Mouse (Mus musculus): ENCODE data around the gene Ak2.

Ak2 gene

DNA sequence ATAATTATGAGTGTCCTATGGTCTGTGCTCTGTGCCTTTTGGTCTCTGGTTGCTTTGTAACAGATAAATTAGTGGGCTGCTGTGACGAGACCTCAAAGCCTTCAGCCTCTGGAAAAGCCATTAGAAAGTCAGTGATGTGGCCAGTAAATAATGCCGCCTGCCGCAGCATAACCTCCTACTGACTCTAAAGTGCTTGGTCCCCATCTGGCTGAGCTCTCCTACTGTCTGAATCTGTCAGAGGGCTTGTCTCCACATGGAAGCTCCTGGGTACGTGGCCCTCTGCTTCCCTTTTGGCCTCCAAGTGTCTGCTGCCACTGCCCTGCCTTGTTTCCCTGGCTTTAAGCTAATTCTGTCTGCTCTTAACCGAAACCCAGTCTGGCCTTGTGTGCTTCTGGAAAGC is 17.8 kb downstream of the Ak2 start:
- DNase-seq (ENCODE audit: low read depth, low spot score): no peak

DNA sequence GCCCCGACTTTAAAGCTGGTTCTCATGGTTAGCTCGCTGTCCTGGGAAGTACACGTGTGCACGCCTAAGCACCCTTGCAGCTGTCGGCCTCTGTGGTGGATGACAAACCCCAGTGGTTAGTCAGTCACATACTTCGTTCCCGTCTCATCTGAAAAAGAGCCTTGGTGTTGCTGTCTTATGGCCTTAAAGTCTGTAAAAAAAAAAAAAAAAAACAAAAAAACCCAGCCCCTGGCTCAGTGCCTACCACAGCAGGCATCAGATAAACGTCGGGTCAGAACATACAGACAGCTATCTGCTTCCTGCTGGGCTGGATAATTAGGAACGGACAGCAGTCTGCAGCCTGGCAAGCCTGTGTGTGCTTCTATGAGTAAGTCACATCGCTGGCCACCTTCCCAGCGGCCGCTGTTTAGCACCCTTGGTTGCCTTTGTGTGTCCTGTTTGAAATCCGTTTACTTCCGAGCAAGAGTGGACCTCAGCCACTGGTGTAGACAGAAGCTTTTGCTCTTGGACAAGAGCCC is 19.9 kb downstream of the Ak2 start:
- DNase-seq (ENCODE audit: low read depth, low spot score): no peak

GRCm38 (mm10) chr4:129013151-129013864 is 21.6 kb downstream of the Ak2 start:
- no peak for DNase-seq (ENCODE audit: low read depth, low spot score)

DNA sequence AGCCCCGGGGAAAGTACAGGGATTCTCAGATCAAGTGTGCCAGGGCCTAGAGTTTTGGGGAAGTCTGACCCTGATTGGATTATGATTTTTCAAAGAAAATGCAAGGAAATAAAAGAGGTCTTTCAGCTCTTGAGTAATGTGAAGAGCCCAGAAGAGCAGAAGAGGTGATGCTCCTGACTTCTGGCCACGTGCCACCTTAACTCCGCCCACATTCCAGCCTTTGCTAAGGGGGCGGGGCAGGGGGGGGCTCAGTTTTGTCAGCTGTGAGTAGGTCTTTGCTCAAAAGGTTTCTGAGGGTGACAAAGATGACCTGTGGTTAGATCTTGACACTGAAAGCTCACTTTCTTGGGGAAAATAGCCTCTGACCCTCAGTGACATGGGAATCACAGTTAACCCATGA is 24.6 kb downstream of the Ak2 start:
- DNase-seq (ENCODE audit: low read depth, low spot score): no peak

DNA sequence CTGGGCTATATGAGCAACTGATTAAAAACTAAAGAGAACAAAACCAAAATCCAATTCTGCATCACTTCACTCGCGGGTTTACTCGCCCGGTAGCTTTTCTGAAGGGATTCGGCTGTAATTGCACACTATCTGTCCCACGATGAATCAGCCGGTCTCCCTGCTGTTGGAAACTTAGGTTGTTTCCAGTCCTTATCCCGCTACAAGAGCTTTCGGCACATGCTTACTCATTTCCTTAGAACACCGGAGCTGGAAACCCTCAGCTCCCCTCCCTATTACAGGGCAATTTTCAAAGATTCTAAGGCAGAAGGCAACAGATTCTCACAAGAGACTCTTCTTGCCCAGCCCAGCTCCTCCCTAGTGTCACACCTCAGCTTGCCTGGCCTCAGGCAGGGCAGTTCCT is 25.4 kb downstream of the Ak2 start:
- no peak for DNase-seq (ENCODE audit: low read depth, low spot score)

DNA sequence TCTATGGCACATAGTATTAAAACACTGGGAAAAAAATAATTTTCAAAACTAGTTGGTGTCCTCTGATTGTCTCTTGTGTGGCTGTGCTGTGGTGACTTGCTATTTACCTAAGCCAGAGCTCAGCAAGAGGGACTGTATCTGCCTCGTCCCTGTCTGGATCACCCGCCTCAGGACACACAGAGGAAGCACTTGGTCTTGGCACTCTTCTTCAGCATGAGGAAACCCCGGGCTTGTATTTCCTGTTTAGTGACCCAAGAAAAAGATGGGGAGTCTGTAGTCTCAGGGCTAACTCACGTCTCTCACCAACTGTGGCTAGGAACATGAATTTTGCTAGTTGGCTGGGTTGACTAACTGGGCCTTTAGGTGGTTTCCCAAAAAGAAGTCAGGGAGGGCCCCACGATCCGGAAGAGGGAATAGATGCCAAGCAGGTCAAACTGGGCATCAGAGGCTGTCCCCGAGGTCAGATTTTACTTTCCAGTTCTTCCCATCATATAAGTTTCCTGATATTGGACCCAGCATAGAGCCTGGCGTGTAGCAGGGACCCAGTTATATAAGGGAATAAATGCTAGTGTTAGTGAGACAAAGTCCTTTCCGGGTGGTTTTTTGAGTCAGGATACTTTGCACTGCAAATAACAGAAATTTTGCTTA is 27.2 kb downstream of the Ak2 start:
- no peak for DNase-seq (ENCODE audit: low read depth, low spot score)

GRCm38 (mm10) chr4:129019788-129020187 is 28.0 kb downstream of the Ak2 start:
- peak; percentile 62 for DNase-seq (ENCODE audit: low read depth, low spot score)

DNA sequence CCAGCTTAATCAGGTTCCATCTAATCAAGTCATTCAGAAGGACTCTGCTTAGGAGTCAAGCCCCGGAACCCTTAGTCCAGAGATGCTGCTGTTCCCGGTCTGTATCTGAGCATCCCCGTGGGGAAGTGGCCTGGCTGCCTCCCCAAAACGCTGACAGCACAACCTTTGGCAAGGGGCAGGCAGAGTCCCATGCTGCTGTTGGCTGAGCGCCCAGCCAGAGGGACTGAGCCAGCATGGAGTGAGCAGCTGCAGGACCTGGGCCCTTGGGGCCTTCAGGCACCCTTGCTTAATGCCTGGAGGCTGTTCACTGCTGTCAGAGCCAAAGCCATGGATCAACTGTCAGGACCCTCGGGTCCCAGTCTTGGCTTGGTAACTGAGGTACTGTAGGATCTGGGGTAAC is 28.7 kb downstream of the Ak2 start:
- no peak for DNase-seq (ENCODE audit: low read depth, low spot score)

DNA sequence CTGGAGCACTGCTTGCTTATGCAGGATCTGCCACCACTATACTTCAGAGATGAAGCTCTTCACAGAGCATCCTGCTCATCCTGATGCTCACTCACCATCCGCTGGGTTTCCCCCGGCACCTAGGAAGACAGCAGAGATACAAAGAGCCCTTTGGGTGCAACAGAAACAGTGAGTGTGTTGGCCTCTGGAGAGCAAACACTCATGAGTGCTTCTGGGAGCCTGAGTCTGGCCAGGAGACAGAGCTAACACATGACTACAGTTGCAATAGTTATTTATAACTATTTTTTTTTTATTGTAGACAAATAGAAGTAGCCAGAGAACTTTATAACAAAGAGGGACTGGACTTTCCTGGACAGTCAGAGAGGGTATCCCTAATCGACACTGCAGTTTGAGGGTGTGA is 29.7 kb downstream of the Ak2 start:
- DNase-seq (ENCODE audit: low read depth, low spot score): no peak

- no peak for DNase-seq (ENCODE audit: low read depth, low spot score)
Measured at GRCm38 (mm10) chr4:129021886-129022285, 30.1 kb downstream of the Ak2 start.

- no peak for DNase-seq (ENCODE audit: low read depth, low spot score)
Measured at GRCm38 (mm10) chr4:129023884-129024283, 32.1 kb downstream of the Ak2 start.

GRCm38 (mm10) chr4:129024775-129025174 is 33.0 kb downstream of the Ak2 start:
- DNase-seq (ENCODE audit: low read depth, low spot score): no peak

GRCm38 (mm10) chr4:129025707-129026106 is 33.9 kb downstream of the Ak2 start:
- DNase-seq (ENCODE audit: low read depth, low spot score): no peak

- DNase-seq (ENCODE audit: low read depth, low spot score): no peak
Measured at GRCm38 (mm10) chr4:129030746-129031145, 39.0 kb downstream of the Ak2 start.

- no peak for DNase-seq (ENCODE audit: low read depth, low spot score)
Measured at GRCm38 (mm10) chr4:129031408-129031965, 39.7 kb downstream of the Ak2 start.

DNA sequence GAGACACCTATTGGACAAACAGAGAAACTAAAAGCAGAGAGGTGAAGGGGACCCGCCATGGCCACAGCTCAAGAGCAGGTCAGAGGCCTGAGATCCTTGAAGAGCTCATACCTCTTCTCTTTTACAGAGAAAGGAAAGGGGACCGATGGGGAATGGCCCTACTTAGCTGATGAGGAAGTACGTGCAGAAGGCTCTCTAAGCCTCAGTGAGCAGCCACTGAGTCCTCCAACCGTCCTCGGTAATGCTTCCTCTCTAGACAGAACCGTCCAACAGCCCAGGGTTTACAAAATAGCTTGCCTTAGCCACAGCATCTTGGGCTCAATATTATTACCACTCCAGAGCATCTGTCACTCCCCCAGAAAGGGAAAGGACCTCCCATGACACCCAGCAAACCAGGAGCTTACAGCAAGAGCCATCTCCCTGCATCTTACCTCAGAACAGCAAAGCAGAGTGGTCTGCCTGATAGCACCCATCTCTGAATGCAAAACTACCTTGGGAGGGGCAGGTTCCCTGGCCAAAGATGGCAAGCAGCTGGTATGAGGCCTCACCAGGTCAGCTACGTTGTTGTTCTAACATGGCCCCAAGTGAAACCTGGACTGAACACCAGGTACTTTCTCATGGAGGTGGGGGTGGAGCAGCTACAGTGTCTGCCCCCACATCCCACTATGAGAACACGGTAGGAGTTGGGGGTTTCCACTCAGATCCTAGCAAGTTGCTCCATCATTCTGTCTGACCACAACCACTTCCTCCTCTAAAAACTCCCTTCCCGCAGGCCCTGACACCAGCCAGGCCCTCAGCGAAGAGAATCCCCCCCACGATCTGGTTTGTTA is 40.6 kb downstream of the Ak2 start:
- DNase-seq (ENCODE audit: low read depth, low spot score): no peak

- no peak for DNase-seq (ENCODE audit: low read depth, low spot score)
Measured at GRCm38 (mm10) chr4:129032963-129033951, 41.5 kb downstream of the Ak2 start.

- no peak for DNase-seq (ENCODE audit: low read depth, low spot score)
Measured at GRCm38 (mm10) chr4:129034224-129034623, 42.5 kb downstream of the Ak2 start.

DNA sequence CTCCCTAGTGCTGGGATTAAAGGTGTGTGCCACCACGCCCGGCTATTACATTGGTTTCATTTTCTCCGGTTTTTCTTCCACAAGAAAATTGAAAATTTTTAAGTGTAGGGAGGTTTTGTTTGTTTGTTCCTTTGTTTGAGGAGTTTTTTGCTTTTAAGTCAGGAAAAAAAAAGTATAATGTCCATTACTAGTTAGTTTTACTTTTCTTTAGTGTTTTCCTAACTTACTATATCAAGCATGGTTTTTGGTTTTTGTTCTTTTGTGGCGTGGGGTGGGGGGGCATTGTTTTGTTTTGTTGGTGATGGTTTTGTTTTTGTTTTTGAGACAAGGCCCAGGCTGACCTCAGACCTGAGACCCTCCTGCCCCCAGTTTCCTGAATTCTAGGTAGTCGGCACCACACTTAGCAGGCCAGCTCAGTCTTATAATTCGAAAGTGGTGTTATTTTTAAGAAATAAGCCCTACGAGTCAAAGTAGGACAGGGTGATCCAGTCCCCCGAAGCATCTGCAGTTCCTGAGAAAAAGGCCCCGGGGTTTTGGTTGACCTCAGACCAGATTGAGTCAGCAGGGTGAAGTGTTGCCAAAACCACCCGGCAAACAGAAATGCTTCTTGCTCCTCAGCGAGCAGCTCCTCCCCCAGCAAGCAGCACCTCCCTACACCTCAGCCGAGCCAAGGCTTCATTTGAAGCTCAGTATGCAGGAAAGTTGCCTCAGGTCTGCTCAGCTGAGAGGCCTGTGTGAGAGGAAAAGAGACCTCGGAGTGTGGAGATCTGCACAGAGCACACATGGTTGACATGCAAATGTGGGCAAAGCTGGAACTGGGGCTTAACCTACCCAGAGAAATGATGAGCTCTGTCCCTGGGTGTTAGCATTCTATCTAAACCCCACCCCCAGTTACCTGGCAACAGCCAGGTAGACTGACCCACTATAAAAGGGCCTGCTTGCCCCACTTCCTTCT is 43.2 kb downstream of the Ak2 start:
- DNase-seq (ENCODE audit: low read depth, low spot score): no peak
